Mouse (Mus musculus): ENCODE results near the gene Scn2b. TPM values are rescaled to one million over a fixed set of nuclear protein-coding genes. Genes with fewer than 3 reads are reported as not detected.
A peak's percentile ranks its signal among the peaks of the same experiment; 100 is the strongest.

The Scn2b gene
- polyA plus RNA-seq, 1 experiment from 2014 or later: 4.2 TPM

- peak overlapping the region; percentile 35; the same call in 1 of the 2 replicates for H3K4me3 ChIP-seq
- no peak for DNase-seq (ENCODE audit: low spot score)
- H3K9me3 ChIP-seq (replicated peaks): no peaks in the 10 kb centered on the region
- H3K27ac ChIP-seq (replicated peaks): peak overlapping the region; percentile 20; the same call in 1 of the 2 replicates
- 28% methylated on average over 9 of the region's 9 CpGs for WGBS
- H3K36me3 ChIP-seq: 0 out of 2 replicates have a peak, but pooled peaks cover 9% of the 10 kb centered on the region
- H3K27me3 ChIP-seq (ENCODE audit: low read depth, poor library complexity, severe bottlenecking): peaks cover 32% of the 10 kb centered on the region
- peaks cover 21% of the 10 kb centered on the region for H3K4me1 ChIP-seq
Measured at GRCm38 (mm10) chr9:45122209-45122761, 4.7 kb downstream of the Scn2b start.

GRCm38 (mm10) chr9:45125211-45125610, 7.6 kb downstream of the Scn2b start:
- Histone ChIP-seq H3K9me3 (replicated peaks) (no peaks in the 10 kb centered on the region), H3K27me3 (ENCODE audit: low read depth, poor library complexity, severe bottlenecking) (peaks cover 29% of the 10 kb centered on the region), H3K27ac (replicated peaks) (no peak overlapping the region), H3K36me3 (0 out of 2 replicates have a peak, but pooled peaks cover 9% of the 10 kb centered on the region), H3K4me3 (no peak overlapping the region), H3K4me1 (peaks cover 8% of the 10 kb centered on the region)
- WGBS: 93% methylated on average over 14 of the region's 14 CpGs
- DNase-seq (ENCODE audit: low spot score): no peak

- peaks cover 6% of the 10 kb centered on the region for H3K4me1 ChIP-seq
- 0 out of 2 replicates have a peak, but pooled peaks cover 9% of the 10 kb centered on the region for H3K36me3 ChIP-seq
- DNase-seq (ENCODE audit: low spot score): no peak
- no peak overlapping the region for H3K4me3 ChIP-seq
- H3K27ac ChIP-seq (replicated peaks): no peak overlapping the region
- peaks cover 13% of the 10 kb centered on the region for H3K27me3 ChIP-seq (ENCODE audit: low read depth, poor library complexity, severe bottlenecking)
- H3K9me3 ChIP-seq (replicated peaks): no peaks in the 10 kb centered on the region
- WGBS: 50% methylated on average over 7 of the region's 7 CpGs
Measured at GRCm38 (mm10) chr9:45126941-45127340, 9.4 kb downstream of the Scn2b start.

- Histone ChIP-seq H3K27me3 (ENCODE audit: low read depth, poor library complexity, severe bottlenecking) (peaks cover 24% of the 10 kb centered on the region), H3K4me1 (peaks cover 12% of the 10 kb centered on the region; the same call in 1 of the 2 replicates)
- WGBS: 81% methylated on average over 3 of the region's 3 CpGs
Measured at GRCm38 (mm10) chr9:45130119-45130518, 12.5 kb downstream of the Scn2b start.

GRCm38 (mm10) chr9:45133484-45134310, 16.1 kb downstream of the Scn2b start:
- no peaks in the 10 kb centered on the region for H3K36me3 ChIP-seq
- H3K27ac ChIP-seq (replicated peaks): no peak overlapping the region
- H3K9me3 ChIP-seq (replicated peaks): no peaks in the 10 kb centered on the region
- no peak overlapping the region for H3K4me3 ChIP-seq
- peaks cover 47% of the 10 kb centered on the region for H3K4me1 ChIP-seq
- DNase-seq (ENCODE audit: low spot score): peak; percentile 25
- peaks cover 60% of the 10 kb centered on the region for H3K27me3 ChIP-seq (ENCODE audit: low read depth, poor library complexity, severe bottlenecking)
- 21% methylated on average over 5 of the region's 5 CpGs for WGBS

More at GRCm38 (mm10) chr9:45130119-45130518, 12.5 kb downstream of the Scn2b start:
- 0 out of 2 replicates have a peak, but pooled peaks cover 9% of the 10 kb centered on the region for H3K36me3 ChIP-seq
- H3K4me3 ChIP-seq: no peak overlapping the region
- no peak for DNase-seq (ENCODE audit: low spot score)
- H3K27ac ChIP-seq (replicated peaks): no peak overlapping the region
- H3K9me3 ChIP-seq (replicated peaks): no peaks in the 10 kb centered on the region

- no peak overlapping the region for H3K4me3 ChIP-seq
- H3K4me1 ChIP-seq: peaks cover 54% of the 10 kb centered on the region
- peak; percentile 31 for DNase-seq (ENCODE audit: low spot score)
- H3K36me3 ChIP-seq: no peaks in the 10 kb centered on the region
- H3K9me3 ChIP-seq (replicated peaks): no peaks in the 10 kb centered on the region
- H3K27me3 ChIP-seq (ENCODE audit: low read depth, poor library complexity, severe bottlenecking): peaks cover 81% of the 10 kb centered on the region
- no peak overlapping the region for H3K27ac ChIP-seq (replicated peaks)
- WGBS: 7% methylated on average over 7 of the region's 7 CpGs
Measured at GRCm38 (mm10) chr9:45136442-45137169, 19.0 kb downstream of the Scn2b start.

- H3K4me3 ChIP-seq: peak within 1 kb of the TSS; percentile 64
- under 1% methylated on average over 72 of the region's 76 CpGs for WGBS
- no peaks in the 10 kb centered on the region for H3K36me3 ChIP-seq
- DNase-seq (ENCODE audit: low spot score): peak; percentile 61
- H3K9me3 ChIP-seq (replicated peaks): no peaks in the 10 kb centered on the region
- H3K4me1 ChIP-seq: peaks cover 54% of the 10 kb centered on the region
- peaks cover 99% of the 10 kb centered on the region for H3K27me3 ChIP-seq (ENCODE audit: low read depth, poor library complexity, severe bottlenecking)
- H3K27ac ChIP-seq (replicated peaks): no peak within 1 kb of the TSS; the same call in 1 of the 2 replicates
Measured at GRCm38 (mm10) chr9:45138191-45139032, 20.8 kb downstream of the Scn2b start, which contains the start of gene Scn4b. Scn4b (plus strand) TSS chr9:45138395.

GRCm38 (mm10) chr9:45139082-45139481, 21.5 kb downstream of the Scn2b start:
- Histone ChIP-seq H3K27ac (replicated peaks) (no peak overlapping the region), H3K4me1 (peaks cover 52% of the 10 kb centered on the region), H3K9me3 (replicated peaks) (no peaks in the 10 kb centered on the region), H3K27me3 (ENCODE audit: low read depth, poor library complexity, severe bottlenecking) (peaks cover 100% of the 10 kb centered on the region), H3K36me3 (no peaks in the 10 kb centered on the region), H3K4me3 (peak overlapping the region; percentile 64)
- 6% methylated on average over 7 of the region's 7 CpGs for WGBS
- no peak for DNase-seq (ENCODE audit: low spot score)

GRCm38 (mm10) chr9:45140945-45141344, 23.4 kb downstream of the Scn2b start:
- H3K4me1 ChIP-seq: peaks cover 41% of the 10 kb centered on the region
- no peak overlapping the region for H3K27ac ChIP-seq (replicated peaks)
- 56% methylated on average over 7 of the region's 7 CpGs for WGBS
- peaks cover 100% of the 10 kb centered on the region for H3K27me3 ChIP-seq (ENCODE audit: low read depth, poor library complexity, severe bottlenecking)
- DNase-seq (ENCODE audit: low spot score): no peak
- H3K9me3 ChIP-seq (replicated peaks): no peaks in the 10 kb centered on the region
- H3K36me3 ChIP-seq: no peaks in the 10 kb centered on the region
- H3K4me3 ChIP-seq: no peak overlapping the region

GRCm38 (mm10) chr9:45142686-45143085, 25.1 kb downstream of the Scn2b start:
- H3K27ac ChIP-seq (replicated peaks): no peak overlapping the region
- H3K9me3 ChIP-seq (replicated peaks): no peaks in the 10 kb centered on the region
- no peak overlapping the region for H3K4me3 ChIP-seq
- 61% methylated on average over 3 of the region's 3 CpGs for WGBS
- DNase-seq (ENCODE audit: low spot score): no peak
- H3K4me1 ChIP-seq: peaks cover 26% of the 10 kb centered on the region
- H3K27me3 ChIP-seq (ENCODE audit: low read depth, poor library complexity, severe bottlenecking): peaks cover 98% of the 10 kb centered on the region
- no peaks in the 10 kb centered on the region for H3K36me3 ChIP-seq

- Histone ChIP-seq H3K9me3 (replicated peaks) (no peaks in the 10 kb centered on the region), H3K27ac (replicated peaks) (no peak overlapping the region), H3K27me3 (ENCODE audit: low read depth, poor library complexity, severe bottlenecking) (peaks cover 76% of the 10 kb centered on the region), H3K4me1 (peaks cover 8% of the 10 kb centered on the region), H3K36me3 (no peaks in the 10 kb centered on the region), H3K4me3 (peak overlapping the region; percentile 54)
- no peak for DNase-seq (ENCODE audit: low spot score)
- 1% methylated on average over 27 of the region's 27 CpGs for WGBS
Measured at GRCm38 (mm10) chr9:45145533-45146266, 28.1 kb downstream of the Scn2b start.

All from midbrain, embryonic 10.5 days (tissue).